Mouse (Mus musculus): ENCODE data around the gene Taco1. TPM values are rescaled to one million over a fixed set of nuclear protein-coding genes. Genes with fewer than 3 reads are reported as not detected.

Taco1 gene
- polyA plus RNA-seq, 1 experiment from 2014 or later = 7.4 TPM

Other genes with a start within 250 kb of the Taco1 start
- 63.8 and 65.4 TPM in 2 replicates for gene Cyb561, start 112.7 kb upstream of the Taco1 start, polyA plus RNA-seq (2015; fragmentation: Nextera tagmentation; extraction: Ambion mirVana)
- 8.6 and 9.9 TPM in 2 replicates for gene Ace, start 98.1 kb upstream of the Taco1 start, polyA plus RNA-seq (2015; fragmentation: Nextera tagmentation; extraction: Ambion mirVana)
- 0.06 TPM in 1 of 2 replicates, not detected in the other for gene Ace3, start 71.4 kb upstream of the Taco1 start, polyA plus RNA-seq (2015; fragmentation: Nextera tagmentation; extraction: Ambion mirVana)
- 2.7 and 3.1 TPM in 2 replicates for gene Kcnh6, start 57.9 kb upstream of the Taco1 start, polyA plus RNA-seq (2015; fragmentation: Nextera tagmentation; extraction: Ambion mirVana)
- gene Dcaf7, start 29.2 kb upstream of the Taco1 start, polyA plus RNA-seq (2015; fragmentation: Nextera tagmentation; extraction: Ambion mirVana) = 152 and 179 TPM in 2 replicates
- 6.2 and 11.9 TPM in 2 replicates for gene Map3k3, start 18.6 kb downstream of the Taco1 start, polyA plus RNA-seq (2015; fragmentation: Nextera tagmentation; extraction: Ambion mirVana)
- not detected in 2 replicates for gene Gm10840, start 94.8 kb downstream of the Taco1 start, polyA plus RNA-seq (2015; fragmentation: Nextera tagmentation; extraction: Ambion mirVana)
- gene Limd2, start 94.8 kb downstream of the Taco1 start, polyA plus RNA-seq (2015; fragmentation: Nextera tagmentation; extraction: Ambion mirVana) = 142 and 161 TPM in 2 replicates
- gene Strada, start 136.1 kb downstream of the Taco1 start, polyA plus RNA-seq (2015; fragmentation: Nextera tagmentation; extraction: Ambion mirVana) = 28.6 and 30.1 TPM in 2 replicates
- 109 and 113 TPM in 2 replicates for gene Ccdc47, start 150.3 kb downstream of the Taco1 start, polyA plus RNA-seq (2015; fragmentation: Nextera tagmentation; extraction: Ambion mirVana)
- gene Ddx42, start 150.9 kb downstream of the Taco1 start, polyA plus RNA-seq (2015; fragmentation: Nextera tagmentation; extraction: Ambion mirVana) = 77.9 and 87.4 TPM in 2 replicates
- 31.6 and 35.0 TPM in 2 replicates for gene Ftsj3, start 190.0 kb downstream of the Taco1 start, polyA plus RNA-seq (2015; fragmentation: Nextera tagmentation; extraction: Ambion mirVana)
- 303 and 330 TPM in 2 replicates for gene Psmc5, start 190.1 kb downstream of the Taco1 start, polyA plus RNA-seq (2015; fragmentation: Nextera tagmentation; extraction: Ambion mirVana)
- gene Smarcd2, start 206.9 kb downstream of the Taco1 start, polyA plus RNA-seq (2015; fragmentation: Nextera tagmentation; extraction: Ambion mirVana) = 9.6 and 11.2 TPM in 2 replicates
- 0.06 and 0.14 TPM in 2 replicates for gene Tcam1, start 210.6 kb downstream of the Taco1 start, polyA plus RNA-seq (2015; fragmentation: Nextera tagmentation; extraction: Ambion mirVana)
- gene Gh, start 235.8 kb downstream of the Taco1 start, polyA plus RNA-seq (2015; fragmentation: Nextera tagmentation; extraction: Ambion mirVana) = 0.61 TPM in 1 of 2 replicates, not detected in the other
- gene Cd79b, start 248.7 kb downstream of the Taco1 start, polyA plus RNA-seq (2015; fragmentation: Nextera tagmentation; extraction: Ambion mirVana) = 0.85 and 1.5 TPM in 2 replicates

Data from hindbrain, embryonic 16.5 days (tissue).